24 mouse cellular contexts compared by ENCODE assay signal in genomic region chr13:48604591-48604990, GRCm38 (mm10). TPM values are rescaled to one million over a fixed set of nuclear protein-coding genes. Genes with fewer than 3 reads are reported as not detected.
DNase-seq lines count a peak whose midpoint lies in the region; ATAC-seq and TF ChIP-seq lines count a peak whose summit lies in the region.
"Had no signal": no experiment of that assay in that cellular context is flagged by ENCODE, and none has a peak within 500 bp of the region (broad histone marks: within the 10 kb centered on the region; RNA-seq: fewer than 3 reads in every experiment).

No protein-coding gene starts in this region.

- ATAC-seq in heart, embryonic 13.5 days (ENCODE audit: extremely low read depth, insufficient number of reproducible peaks, low FRiP score, low TSS enrichment) = no peak
- ATAC-seq in lung, embryonic 14.5 days (ENCODE audit: insufficient read depth) = no peak
- ATAC-seq: CD4-positive, CD25-positive, alpha-beta regulatory T cell, adult 4 months; forebrain, embryonic 16.5 days; intestine, embryonic 16.5 days had no signal

- H3K4me3 ChIP-seq in heart, adult 2 months = no peak overlapping the region
- no peak overlapping the region for H3K4me3 ChIP-seq in heart, embryonic 13.5 days
- H3K4me3 ChIP-seq in lung, embryonic 14.5 days (ENCODE audit: low read depth, low read length) = no peak overlapping the region
- H3K4me3 ChIP-seq: embryonic facial prominence, embryonic 13.5 days; forebrain, embryonic 12.5 days; hindbrain, embryonic 15.5 days had no signal

- no peaks in the 10 kb centered on the region for H3K27me3 ChIP-seq in heart, adult 2 months (ENCODE audit: control insufficient read depth, insufficient read depth, low read length)
- H3K27me3 ChIP-seq in heart, embryonic 13.5 days (replicated peaks) = no peaks in the 10 kb centered on the region
- no peaks in the 10 kb centered on the region for H3K27me3 ChIP-seq in lung, embryonic 14.5 days (ENCODE audit: insufficient read depth, low read length)
- H3K27me3 ChIP-seq: embryonic facial prominence, embryonic 13.5 days; forebrain, embryonic 12.5 days; hindbrain, embryonic 15.5 days had no signal

- no peak for TF ChIP-seq EP300 in heart, adult 2 months (IDR thresholded peaks at IDR 0.05; ENCODE audit: insufficient read depth, low read depth, low read length)

- no peak overlapping the region for H3K27ac ChIP-seq in heart, adult 2 months
- H3K27ac ChIP-seq in heart, embryonic 13.5 days (replicated peaks) = peak overlapping the region; percentile 63
- H3K27ac ChIP-seq in lung, embryonic 14.5 days (ENCODE audit: low read depth) = 0 out of 2 replicates have a peak overlapping the region, but pooled peaks have one; percentile 24
- H3K27ac ChIP-seq: embryonic facial prominence, embryonic 13.5 days; forebrain, embryonic 12.5 days; hindbrain, embryonic 15.5 days had no signal

- H3K4me2 ChIP-seq in heart, embryonic 13.5 days = no peak overlapping the region
- H3K4me2 ChIP-seq in lung, embryonic 14.5 days = no peak overlapping the region
- H3K4me2 ChIP-seq: embryonic facial prominence, embryonic 13.5 days; forebrain, embryonic 12.5 days; hindbrain, embryonic 15.5 days had no signal

- TF ChIP-seq POLR2A in heart, adult 2 months (IDR thresholded peaks at IDR 0.05; ENCODE audit: insufficient read depth, low read depth, low read length) = no peak

- no peaks in the 10 kb centered on the region for H3K79me2 ChIP-seq in heart, adult 2 months (replicated peaks; ENCODE audit: control insufficient read depth, insufficient read depth, low read length)

- H3K4me1 ChIP-seq in heart, adult 2 months (ENCODE audit: control insufficient read depth, insufficient read depth, low read length) = no peaks in the 10 kb centered on the region
- peaks cover 27% of the 10 kb centered on the region for H3K4me1 ChIP-seq in heart, embryonic 13.5 days
- no peaks in the 10 kb centered on the region; the same call in 1 of the 2 replicates for H3K4me1 ChIP-seq in lung, embryonic 14.5 days (ENCODE audit: insufficient read depth)
- H3K4me1 ChIP-seq: forebrain, embryonic 12.5 days; hindbrain, embryonic 15.5 days had no signal

- intact Hi-C loops in heart, adult 2 months (cut with DNase I) = no loop called here
- intact Hi-C loops in heart, postnatal 25 days (cut with DNase I) = no loop called here

- H3K9ac ChIP-seq in heart, adult 2 months (ENCODE audit: low read depth, low read length) = no peak overlapping the region
- no peak overlapping the region for H3K9ac ChIP-seq in heart, embryonic 13.5 days
- H3K9ac ChIP-seq in lung, embryonic 14.5 days = no peak overlapping the region
- H3K9ac ChIP-seq: embryonic facial prominence, embryonic 13.5 days; forebrain, embryonic 12.5 days; hindbrain, embryonic 15.5 days had no signal

- peak; percentile 91 for DNase-seq in heart, adult 11 months
- no peak for DNase-seq in heart, adult 2 months
- no peak for DNase-seq in heart, postnatal 25 days (ENCODE audit: low spot score)
- no peak for DNase-seq in lung, embryonic 14.5 days
- DNase-seq in lung, postnatal 25 days (ENCODE audit: low spot score) = no peak
- peak; percentile 15 for DNase-seq in heart, postnatal 4 days
- no peak for DNase-seq in layer of hippocampus, adult 18-20 months (ENCODE audit: low spot score in 2 of 2)
- DNase-seq: adrenal gland, postnatal 10 days; B cell, adult 2 months; cerebellum, adult 11-12 months; cerebellum, adult 9-10 months; cerebellum, postnatal 36 days; gastrocnemius, postnatal 10 days had no signal

- TF ChIP-seq CTCF in heart, adult 2 months (IDR thresholded peaks at IDR 0.05) = no peak
- TF ChIP-seq CTCF in lung, embryonic 14.5 days (IDR thresholded peaks at IDR 0.05; ENCODE audit: low read depth) = no peak

- H3K36me3 ChIP-seq in heart, adult 2 months (ENCODE audit: control insufficient read depth, insufficient read depth, low read length) = peaks cover 2% of the 10 kb centered on the region
- peaks cover 9% of the 10 kb centered on the region for H3K36me3 ChIP-seq in heart, embryonic 13.5 days
- no peaks in the 10 kb centered on the region for H3K36me3 ChIP-seq in lung, embryonic 14.5 days (ENCODE audit: insufficient read depth)
- H3K36me3 ChIP-seq: forebrain, embryonic 12.5 days; G1E had no signal

- 54% methylated on average over 5 of the region's 5 CpGs for WGBS in heart, adult 2 months
- 43% methylated on average over 5 of the region's 5 CpGs for WGBS in heart, embryonic 13.5 days
- 61% methylated on average over 5 of the region's 5 CpGs for WGBS in lung, embryonic 14.5 days

- H3K9me3 ChIP-seq in heart, embryonic 13.5 days = no peaks in the 10 kb centered on the region
- no peaks in the 10 kb centered on the region for H3K9me3 ChIP-seq in lung, embryonic 14.5 days (ENCODE audit: low read depth, low read length)
- H3K9me3 ChIP-seq: embryonic facial prominence, embryonic 13.5 days; forebrain, embryonic 12.5 days; G1E; hindbrain, embryonic 15.5 days had no signal

RNA-seq across cellular contexts. Expression of gene Ptpdc1, which starts 20.9 kb away (rescaled TPM):
- total RNA-seq in heart, adult 2 months (2021) = 1 to 10 TPM; 4.6 to 5.6 TPM
- 1.7 and 3.2 TPM in 2 replicates for polyA plus RNA-seq in heart, adult 2 months (2012; rRNA removed)
- 4.6 and 6.6 TPM in 2 replicates for polyA plus RNA-seq in heart, embryonic 13.5 days (2015; fragmentation: Nextera tagmentation; extraction: Ambion mirVana)
- total RNA-seq in heart, postnatal 25 days (2021) = 1 to 10 TPM; 4.6 to 6.0 TPM
- polyA plus RNA-seq in lung, embryonic 14.5 days (2014; fragmentation: Nextera tagmentation; extraction: Ambion mirVana) = 13.7 and 14.8 TPM in 2 replicates
- total RNA-seq in heart, postnatal 4 days (2021) = 1 to 10 TPM; 8.2 to 8.9 TPM
- total RNA-seq in layer of hippocampus, adult 18-20 months (2021) = 10 to 100 TPM; 45.5 to 48.1 TPM
- polyA plus RNA-seq: G1E had no signal

RNA-seq across cellular contexts. Expression of gene Barx1, which starts 58.2 kb away (rescaled TPM):
- total RNA-seq in heart, adult 2 months (2021) = not detected
- 0.14 TPM in 1 of 2 replicates, not detected in the other for polyA plus RNA-seq in heart, adult 2 months (2012; rRNA removed)
- polyA plus RNA-seq in heart, embryonic 13.5 days (2015; fragmentation: Nextera tagmentation; extraction: Ambion mirVana) = 0.44 and 1.5 TPM in 2 replicates
- not detected for total RNA-seq in heart, postnatal 25 days (2021)
- 0.35 and 0.86 TPM in 2 replicates for polyA plus RNA-seq in lung, embryonic 14.5 days (2014; fragmentation: Nextera tagmentation; extraction: Ambion mirVana)
- total RNA-seq in heart, postnatal 4 days (2021) = not detected
- not detected for total RNA-seq in layer of hippocampus, adult 18-20 months (2021)
- total RNA-seq: G1E; gastrocnemius, postnatal 10 days; gastrocnemius, postnatal 4 days had no signal
- polyA plus RNA-seq: CD4-positive, CD25-positive, alpha-beta regulatory T cell, adult 4 months; forebrain, embryonic 16.5 days; frontal cortex, adult 2 months; G1E; heart, postnatal 0 days; hindbrain, embryonic 15.5 days had no signal

Comparison
In these comparisons a context has a peak if more than half of its experiments do, and no peak if none do; other contexts are left out.
1. DNase-seq: peak in heart, adult 11 months (single experiment) and heart, postnatal 4 days (single experiment); none in heart, adult 2 months (0 of 2), heart, postnatal 25 days (single experiment), lung, embryonic 14.5 days (single experiment), lung, postnatal 25 days (single experiment) and layer of hippocampus, adult 18-20 months (0 of 2).
2. RNA of gene Ptpdc1, which starts 20.9 kb away (total RNA-seq): 45.5 to 48.1 TPM in layer of hippocampus, adult 18-20 months; 8.2 to 8.9 TPM in heart, postnatal 4 days, 4.6 to 6.0 TPM in heart, postnatal 25 days and 4.6 to 5.6 TPM in heart, adult 2 months; every median in the first group is over 4 times any median in the second.